ENCODE assay signal across 8 mouse cellular contexts in genomic region chr2:25055068-25055405, GRCm38 (mm10). TPM values are rescaled to one million over a fixed set of nuclear protein-coding genes. Genes with fewer than 3 reads are reported as not detected.
DNase-seq lines count a peak whose midpoint lies in the region; ATAC-seq and TF ChIP-seq lines count a peak whose summit lies in the region.

No protein-coding gene starts in this region.

- DNase-seq in heart, adult 2 months: peak in 1 of 2 experiments; percentile 10
- DNase-seq in heart, adult 9 months (ENCODE audit: low spot score in 2 of 2): no peak
- no peak for DNase-seq in Patski (ENCODE audit: low read depth, low spot score)
- DNase-seq in hindbrain, postnatal 0 days (ENCODE audit: low spot score): peak; percentile 72
- peak; percentile 45 to 71 for DNase-seq in left cerebral cortex, adult 9 months (ENCODE audit: low spot score in 2 of 2)
- no peak for DNase-seq in spleen, postnatal 36 days (ENCODE audit: low spot score in 2 of 2)

- peak overlapping the region; percentile 81 for H3K4me2 ChIP-seq in hindbrain, postnatal 0 days (ENCODE audit: low read depth, low read length)
- peak overlapping the region; percentile 86 for H3K4me2 ChIP-seq in midbrain, embryonic 13.5 days (replicated peaks)

- TF ChIP-seq POLR2A in heart, adult 2 months (IDR thresholded peaks at IDR 0.05; ENCODE audit: insufficient read depth, low read depth, low read length): no peak

- intact Hi-C loops in heart, adult 2 months (cut with DNase I): no loop called here

- H3K9ac ChIP-seq in heart, adult 2 months (ENCODE audit: low read depth, low read length): peak overlapping the region; percentile 86
- H3K9ac ChIP-seq in hindbrain, postnatal 0 days (replicated peaks; ENCODE audit: low read length): peak overlapping the region; percentile 88
- peak overlapping the region; percentile 87 for H3K9ac ChIP-seq in midbrain, embryonic 13.5 days (replicated peaks)

- H3K9me3 ChIP-seq in hindbrain, postnatal 0 days (ENCODE audit: low read length): no peaks in the 10 kb centered on the region
- no peaks in the 10 kb centered on the region for H3K9me3 ChIP-seq in midbrain, embryonic 13.5 days

- POLR2A ChIA-PET in Patski (lab: Charles Lee): interaction anchor here (0.9 to 1.1 kb wide), 2 partner anchors 10 to 12 kb away, joined by 3 to 4 read pairs; no protein-coding TSS in a partner anchor

- WGBS in heart, adult 2 months: 49% methylated on average over 2 of the region's 2 CpGs
- WGBS in hindbrain, postnatal 0 days: 24% methylated on average over 2 of the region's 2 CpGs
- WGBS in midbrain, embryonic 13.5 days: 61% methylated on average over 2 of the region's 2 CpGs

- in situ Hi-C loops in Patski (cut with MboI; ENCODE audit: low pct_unique_long_range_greater_than_20kb): no loop called here

- no peaks in the 10 kb centered on the region for H3K79me2 ChIP-seq in heart, adult 2 months (replicated peaks; ENCODE audit: control insufficient read depth, insufficient read depth, low read length)

- no peak for TF ChIP-seq EP300 in heart, adult 2 months (IDR thresholded peaks at IDR 0.05; ENCODE audit: insufficient read depth, low read depth, low read length)

- peak; percentile 19 for ATAC-seq in Patski
- 0 out of 2 replicates have a peak, but pooled peaks have one; percentile 13 for ATAC-seq in erythroblast, adult 5-6 weeks (replicated peaks; ENCODE audit: low FRiP score, poor library complexity, severe bottlenecking)
- peak; percentile 46 for ATAC-seq in hindbrain, postnatal 0 days
- peak; percentile 48 for ATAC-seq in midbrain, embryonic 13.5 days

- H3K27me3 ChIP-seq in heart, adult 2 months (ENCODE audit: control insufficient read depth, insufficient read depth, low read length): no peaks in the 10 kb centered on the region
- H3K27me3 ChIP-seq in Patski: no peaks in the 10 kb centered on the region
- no peaks in the 10 kb centered on the region for H3K27me3 ChIP-seq in hindbrain, postnatal 0 days (ENCODE audit: insufficient read depth, low read length)
- H3K27me3 ChIP-seq in midbrain, embryonic 13.5 days: no peaks in the 10 kb centered on the region

- H3K36me3 ChIP-seq in heart, adult 2 months (ENCODE audit: control insufficient read depth, insufficient read depth, low read length): no peaks in the 10 kb centered on the region
- H3K36me3 ChIP-seq in hindbrain, postnatal 0 days (ENCODE audit: insufficient read depth, low read length): peaks cover 6% of the 10 kb centered on the region
- peaks cover 35% of the 10 kb centered on the region for H3K36me3 ChIP-seq in midbrain, embryonic 13.5 days

- CTCF ChIA-PET in Patski (lab: Charles Lee): interaction anchor here (1.4 kb wide), 1 partner anchor 11 kb away, joined by 3 read pairs; no protein-coding TSS in a partner anchor

- H3K4me1 ChIP-seq in heart, adult 2 months (ENCODE audit: control insufficient read depth, insufficient read depth, low read length): 0 out of 2 replicates have a peak, but pooled peaks cover 1% of the 10 kb centered on the region
- H3K4me1 ChIP-seq in hindbrain, postnatal 0 days (ENCODE audit: insufficient read depth, low read length): peaks cover 11% of the 10 kb centered on the region
- peaks cover 17% of the 10 kb centered on the region for H3K4me1 ChIP-seq in midbrain, embryonic 13.5 days (replicated peaks)

- peak overlapping the region; percentile 78 for H3K4me3 ChIP-seq in heart, adult 2 months
- peak overlapping the region; percentile 77 for H3K4me3 ChIP-seq in hindbrain, postnatal 0 days (ENCODE audit: low read length)
- peak overlapping the region; percentile 77 for H3K4me3 ChIP-seq in midbrain, embryonic 13.5 days (replicated peaks)

- peak overlapping the region; percentile 82 for H3K27ac ChIP-seq in heart, adult 2 months
- peak overlapping the region; percentile 70; the same call in 1 of the 2 replicates for H3K27ac ChIP-seq in hindbrain, postnatal 0 days
- H3K27ac ChIP-seq in midbrain, embryonic 13.5 days: no peak overlapping the region

- TF ChIP-seq CTCF in heart, adult 2 months (IDR thresholded peaks at IDR 0.05): no peak
- no peak for TF ChIP-seq CTCF in Patski (IDR thresholded peaks at IDR 0.05)
- TF ChIP-seq CTCF in hindbrain, postnatal 0 days (IDR thresholded peaks at IDR 0.05; ENCODE audit: low read depth): peak; percentile 10; the same call in 1 of the 2 replicates

RNA-seq across cellular contexts. Expression of gene Nsmf, which starts 0.9 kb away (rescaled TPM):
- 10 to 100 TPM; 12.4 to 13.3 TPM for total RNA-seq in heart, adult 2 months (2021)
- polyA plus RNA-seq in heart, adult 2 months (2012; rRNA removed): 46.9 and 49.8 TPM in 2 replicates
- 120 TPM for polyA plus RNA-seq in Patski (2021)
- 1.7 and 2.1 TPM in 2 replicates for total RNA-seq in erythroblast, adult 5-6 weeks (2015; ENCODE audit: low replicate concordance)
- total RNA-seq in erythroblast, adult 5-6 weeks (2017; ENCODE audit: low replicate concordance): 0.60 and 1.5 TPM in 2 replicates
- total RNA-seq in hindbrain, postnatal 0 days (2014; rRNA removed): 254 and 279 TPM in 2 replicates
- 152 and 159 TPM in 2 replicates for polyA plus RNA-seq in hindbrain, postnatal 0 days (2015; fragmentation: Nextera tagmentation; extraction: Ambion mirVana)
- polyA plus RNA-seq in midbrain, embryonic 13.5 days (2015; fragmentation: Nextera tagmentation; extraction: Ambion mirVana): 110 and 115 TPM in 2 replicates

RNA-seq across cellular contexts. Expression of gene Entpd8, which starts 25.1 kb away (rescaled TPM):
- total RNA-seq in heart, adult 2 months (2021): not detected
- polyA plus RNA-seq in heart, adult 2 months (2012; rRNA removed): not detected in 2 replicates
- not detected for polyA plus RNA-seq in Patski (2021)
- total RNA-seq in erythroblast, adult 5-6 weeks (2015; ENCODE audit: low replicate concordance): not detected in 2 replicates
- total RNA-seq in erythroblast, adult 5-6 weeks (2017; ENCODE audit: low replicate concordance): not detected in 2 replicates
- total RNA-seq in hindbrain, postnatal 0 days (2014; rRNA removed): not detected in 2 replicates
- not detected in 2 replicates for polyA plus RNA-seq in hindbrain, postnatal 0 days (2015; fragmentation: Nextera tagmentation; extraction: Ambion mirVana)
- polyA plus RNA-seq in midbrain, embryonic 13.5 days (2015; fragmentation: Nextera tagmentation; extraction: Ambion mirVana): not detected in 2 replicates

RNA-seq across cellular contexts. Expression of gene Noxa1, which starts 39.9 kb away (rescaled TPM):
- not detected for total RNA-seq in heart, adult 2 months (2021)
- polyA plus RNA-seq in heart, adult 2 months (2012; rRNA removed): not detected in 2 replicates
- not detected for polyA plus RNA-seq in Patski (2021)
- not detected in 2 replicates for total RNA-seq in erythroblast, adult 5-6 weeks (2015; ENCODE audit: low replicate concordance)
- not detected in 2 replicates for total RNA-seq in erythroblast, adult 5-6 weeks (2017; ENCODE audit: low replicate concordance)
- not detected in 2 replicates for total RNA-seq in hindbrain, postnatal 0 days (2014; rRNA removed)
- not detected in 2 replicates for polyA plus RNA-seq in hindbrain, postnatal 0 days (2015; fragmentation: Nextera tagmentation; extraction: Ambion mirVana)
- polyA plus RNA-seq in midbrain, embryonic 13.5 days (2015; fragmentation: Nextera tagmentation; extraction: Ambion mirVana): 0.16 TPM in 1 of 2 replicates, not detected in the other

Comparison
In these comparisons a context has a peak if more than half of its experiments do, and no peak if none do; other contexts are left out.
1. DNase-seq: peak in hindbrain, postnatal 0 days (single experiment) and left cerebral cortex, adult 9 months (2 of 2); none in heart, adult 9 months (0 of 2), Patski (single experiment) and spleen, postnatal 36 days (0 of 2).
2. Peak in every context shown above with its lines, with median percentiles within 50 percentile points of each other: H3K4me3 ChIP-seq, H3K9ac ChIP-seq and ATAC-seq.